Mouse (Mus musculus) embryonic facial prominence, embryonic 15.5 days (tissue): Measurements from ENCODE around the gene C1qtnf6. TPM values are rescaled to one million over a fixed set of nuclear protein-coding genes. Genes with fewer than 3 reads are reported as not detected.

Source experiments
- ATAC-seq: fragments of 200-750 bp; cut with Nextera tagmentation; 2 replicates; pipeline ENCODE4 v1.8.0; 2017; ENCODE audit warnings: low read depth, moderate TSS enrichment; ENCODE audit not compliant: insufficient number of reproducible peaks, low FRiP score, low TSS enrichment
- H3K27ac ChIP-seq: fragments of 300-500 bp; sonication (generic); replicated peaks from 2 replicates; pipeline ENCODE4 v1.5.1; 2015; ENCODE audit warnings: mild to moderate bottlenecking, inconsistent platforms
- H3K27me3 ChIP-seq: fragments of 300-500 bp; sonication (generic); 2 replicates; pipeline ENCODE4 v1.6.1; 2015; ENCODE audit warnings: inconsistent platforms
- H3K36me3 ChIP-seq: fragments of 300-500 bp; sonication (generic); 2 replicates; pipeline ENCODE4 v1.6.1; 2015; ENCODE audit warnings: mild to moderate bottlenecking, inconsistent platforms
- H3K4me1 ChIP-seq: fragments of 300-500 bp; sonication (generic); 2 replicates; pipeline ENCODE4 v1.6.1; 2015; ENCODE audit warnings: inconsistent platforms
- H3K4me2 ChIP-seq: fragments of 300-500 bp; sonication (generic); replicated peaks from 2 replicates; pipeline ENCODE4 v1.6.1; 2015; ENCODE audit warnings: mild to moderate bottlenecking, inconsistent platforms
- H3K4me3 ChIP-seq: fragments of 300-500 bp; sonication (generic); replicated peaks from 2 replicates; pipeline ENCODE4 v1.5.1; 2015; ENCODE audit warnings: mild to moderate bottlenecking, inconsistent platforms
- H3K9ac ChIP-seq: fragments of 300-500 bp; sonication (generic); 2 replicates; pipeline ENCODE4 v1.6.1; 2015; ENCODE audit warnings: inconsistent platforms
- H3K9me3 ChIP-seq: fragments of 300-500 bp; sonication (generic); replicated peaks from 2 replicates; pipeline ENCODE4 v1.6.1; 2016; ENCODE audit warnings: inconsistent platforms
- WGBS: fragments of 180-500 bp; shearing (Covaris S2); methylation state at CpG from one replicate; pipeline ENCODE4 v1.1.7; 2015; 5-methylcytosine and 5-hydroxymethylcytosine counted together
- polyA plus RNA-seq: library from polyadenylated mRNA; unstranded; fragments of >200 nt; fragmentation: Nextera tagmentation; extraction: Ambion mirVana; gene quantifications from 2 replicates; pipeline ENCODE4 v1.2.1, GENCODE M21; 2015

C1qtnf6 gene
- polyA plus RNA-seq, 1 experiment from 2014 or later = 65.9 TPM

- H3K36me3 ChIP-seq = no peaks in the 10 kb centered on the region
- no peak overlapping the region for H3K4me2 ChIP-seq
- no peaks in the 10 kb centered on the region for H3K4me1 ChIP-seq
- no peaks in the 10 kb centered on the region for H3K27me3 ChIP-seq
- H3K9ac ChIP-seq = no peak overlapping the region
- no peak for ATAC-seq
- H3K4me3 ChIP-seq = no peak overlapping the region
- 52% methylated on average over 11 of the region's 11 CpGs for WGBS
- no peaks in the 10 kb centered on the region for H3K9me3 ChIP-seq
- no peak overlapping the region for H3K27ac ChIP-seq
Observed at GRCm38 (mm10) chr15:78559141-78559979, 28.1 kb upstream of the C1qtnf6 start.

GRCm38 (mm10) chr15:78557693-78558535 is 26.7 kb upstream of the C1qtnf6 start:
- no peaks in the 10 kb centered on the region for H3K27me3 ChIP-seq
- no peak overlapping the region for H3K9ac ChIP-seq
- no peak overlapping the region for H3K4me2 ChIP-seq
- H3K9me3 ChIP-seq = no peaks in the 10 kb centered on the region
- H3K4me3 ChIP-seq = no peak overlapping the region
- no peaks in the 10 kb centered on the region for H3K4me1 ChIP-seq
- H3K36me3 ChIP-seq = no peaks in the 10 kb centered on the region
- no peak overlapping the region for H3K27ac ChIP-seq
- WGBS = 56% methylated on average over 10 of the region's 10 CpGs
- ATAC-seq = no peak

GRCm38 (mm10) chr15:78554545-78555313 is 23.5 kb upstream of the C1qtnf6 start:
- H3K4me2 ChIP-seq = peak overlapping the region; percentile 41
- WGBS = 52% methylated on average over 25 of the region's 25 CpGs
- H3K27ac ChIP-seq = no peak overlapping the region
- no peaks in the 10 kb centered on the region for H3K4me1 ChIP-seq
- no peak overlapping the region for H3K9ac ChIP-seq
- no peak for ATAC-seq
- no peaks in the 10 kb centered on the region for H3K36me3 ChIP-seq
- peak overlapping the region; percentile 29 for H3K4me3 ChIP-seq
- H3K27me3 ChIP-seq = no peaks in the 10 kb centered on the region
- H3K9me3 ChIP-seq = no peaks in the 10 kb centered on the region

GRCm38 (mm10) chr15:78549189-78549734 is 18.0 kb upstream of the C1qtnf6 start:
- Histone ChIP-seq H3K4me2 (no peak overlapping the region), H3K4me3 (no peak overlapping the region), H3K27me3 (peaks cover 10% of the 10 kb centered on the region; the same call in 1 of the 2 replicates), H3K36me3 (no peaks in the 10 kb centered on the region), H3K9me3 (no peaks in the 10 kb centered on the region), H3K27ac (no peak overlapping the region), H3K9ac (no peak overlapping the region), H3K4me1 (peaks cover 5% of the 10 kb centered on the region; the same call in 1 of the 2 replicates)
- WGBS = 71% methylated on average over 4 of the region's 4 CpGs
- ATAC-seq = no peak

GRCm38 (mm10) chr15:78548711-78549110 is 17.5 kb upstream of the C1qtnf6 start:
- H3K4me1 ChIP-seq = peaks cover 5% of the 10 kb centered on the region; the same call in 1 of the 2 replicates
- H3K27ac ChIP-seq = no peak overlapping the region
- no peaks in the 10 kb centered on the region for H3K36me3 ChIP-seq
- peaks cover 16% of the 10 kb centered on the region; the same call in 1 of the 2 replicates for H3K27me3 ChIP-seq
- no peak for ATAC-seq
- no peak overlapping the region for H3K4me2 ChIP-seq
- H3K9ac ChIP-seq = no peak overlapping the region
- no peaks in the 10 kb centered on the region for H3K9me3 ChIP-seq
- no peak overlapping the region for H3K4me3 ChIP-seq
- 68% methylated on average over 8 of the region's 8 CpGs for WGBS

GRCm38 (mm10) chr15:78548336-78548665 is 17.1 kb upstream of the C1qtnf6 start:
- Histone ChIP-seq H3K27me3 (peaks cover 20% of the 10 kb centered on the region; the same call in 1 of the 2 replicates), H3K9ac (no peak overlapping the region), H3K9me3 (no peaks in the 10 kb centered on the region), H3K27ac (no peak overlapping the region), H3K4me1 (peaks cover 5% of the 10 kb centered on the region; the same call in 1 of the 2 replicates), H3K4me3 (no peak overlapping the region), H3K36me3 (no peaks in the 10 kb centered on the region), H3K4me2 (no peak overlapping the region)
- peak; percentile 56; the same call in 1 of the 2 replicates for ATAC-seq
- WGBS = 25% methylated on average over 3 of the region's 3 CpGs

- ATAC-seq = 0 out of 2 replicates have a peak, but pooled peaks have one; percentile 5
- Histone ChIP-seq H3K27me3 (peaks cover 20% of the 10 kb centered on the region; the same call in 1 of the 2 replicates), H3K9me3 (no peaks in the 10 kb centered on the region), H3K4me1 (peaks cover 8% of the 10 kb centered on the region; the same call in 1 of the 2 replicates), H3K4me3 (no peak overlapping the region), H3K4me2 (no peak overlapping the region), H3K27ac (no peak overlapping the region), H3K9ac (no peak overlapping the region), H3K36me3 (no peaks in the 10 kb centered on the region)
- WGBS = 38% methylated on average over 5 of the region's 5 CpGs
Observed at GRCm38 (mm10) chr15:78547415-78548335, 16.5 kb upstream of the C1qtnf6 start.

- no peak for ATAC-seq
- Histone ChIP-seq H3K36me3 (no peaks in the 10 kb centered on the region), H3K4me2 (no peak overlapping the region), H3K27me3 (peaks cover 20% of the 10 kb centered on the region; the same call in 1 of the 2 replicates), H3K4me3 (no peak overlapping the region), H3K9me3 (no peaks in the 10 kb centered on the region), H3K27ac (no peak overlapping the region), H3K4me1 (peaks cover 15% of the 10 kb centered on the region; the same call in 1 of the 2 replicates), H3K9ac (no peak overlapping the region)
- 77% methylated on average over 4 of the region's 4 CpGs for WGBS
Observed at GRCm38 (mm10) chr15:78546060-78546459, 14.8 kb upstream of the C1qtnf6 start.

GRCm38 (mm10) chr15:78544561-78545001 is 13.4 kb upstream of the C1qtnf6 start, which contains the start of gene Sstr3:
TSS of gene Sstr3 (minus strand) at chr15:78544685.
- Histone ChIP-seq H3K27me3 (peaks cover 20% of the 10 kb centered on the region; the same call in 1 of the 2 replicates), H3K4me2 (no peak within 1 kb of the TSS), H3K9ac (no peak within 1 kb of the TSS), H3K9me3 (no peaks in the 10 kb centered on the region), H3K36me3 (no peaks in the 10 kb centered on the region), H3K4me3 (no peak within 1 kb of the TSS), H3K4me1 (peaks cover 15% of the 10 kb centered on the region; the same call in 1 of the 2 replicates), H3K27ac (no peak within 1 kb of the TSS)
- 15% methylated on average over 14 of the region's 14 CpGs for WGBS
- no peak for ATAC-seq
